Mouse (Mus musculus) layer of hippocampus, adult 11-12 months (tissue): Measurements from ENCODE around the gene Gm45713.
"Not testable (repeated sequence)": the region's sequence is repeated elsewhere in the genome, so short reads cannot be mapped to it uniquely, and the experiment has no call there.

ENCODE experiments used
- DNase-seq: peaks from one replicate; pipeline ENCODE4 v3.0.0; 2022; ENCODE audit warnings: low spot score

Gm45713 gene

GRCm38 (mm10) chr7:45098541-45099240 lies 37.3 kb downstream of the Gm45713 start:
- DNase-seq: no peak

- no peak for DNase-seq
Observed at GRCm38 (mm10) chr7:45097479-45097878, 38.6 kb downstream of the Gm45713 start.

- not testable (repeated sequence) for DNase-seq
Observed at GRCm38 (mm10) chr7:45095965-45096364, 40.1 kb downstream of the Gm45713 start.

- no peak for DNase-seq
Observed at GRCm38 (mm10) chr7:45095367-45095766, 40.7 kb downstream of the Gm45713 start.

GRCm38 (mm10) chr7:45094121-45094520 lies 41.9 kb downstream of the Gm45713 start:
- DNase-seq: no peak

GRCm38 (mm10) chr7:45093516-45093905 lies 42.5 kb downstream of the Gm45713 start:
- DNase-seq: no peak

- no peak for DNase-seq
Observed at GRCm38 (mm10) chr7:45092828-45093515, 43.1 kb downstream of the Gm45713 start.

- no peak for DNase-seq
Observed at GRCm38 (mm10) chr7:45092048-45092447, 44.0 kb downstream of the Gm45713 start, which contains the start of gene Rcn3. Rcn3 (minus strand) TSS chr7:45092221.

- no peak for DNase-seq
Observed at GRCm38 (mm10) chr7:45091001-45091990, 44.7 kb downstream of the Gm45713 start.

- no peak for DNase-seq
Observed at GRCm38 (mm10) chr7:45090251-45090977, 45.6 kb downstream of the Gm45713 start.

GRCm38 (mm10) chr7:45088597-45088996 lies 47.4 kb downstream of the Gm45713 start:
- no peak for DNase-seq

GRCm38 (mm10) chr7:45086084-45086483 lies 49.9 kb downstream of the Gm45713 start:
- DNase-seq: no peak

- DNase-seq: no peak
Observed at GRCm38 (mm10) chr7:45083300-45083890, 52.6 kb downstream of the Gm45713 start.

GRCm38 (mm10) chr7:45082401-45083299 lies 53.4 kb downstream of the Gm45713 start:
- DNase-seq: peak; percentile 55

GRCm38 (mm10) chr7:45081016-45081415 lies 55.0 kb downstream of the Gm45713 start:
- DNase-seq: no peak

- DNase-seq: peak; percentile 94
Observed at GRCm38 (mm10) chr7:45079856-45080255, 56.2 kb downstream of the Gm45713 start.

GRCm38 (mm10) chr7:45078513-45078912 lies 57.5 kb downstream of the Gm45713 start:
- DNase-seq: peak; percentile 64

- no peak for DNase-seq
Observed at GRCm38 (mm10) chr7:45077829-45078228, 58.2 kb downstream of the Gm45713 start.

- DNase-seq: no peak
Observed at GRCm38 (mm10) chr7:45077322-45077721, 58.7 kb downstream of the Gm45713 start.

- DNase-seq: no peak
Observed at GRCm38 (mm10) chr7:45076501-45076900, 59.5 kb downstream of the Gm45713 start.
